Mouse (Mus musculus): ENCODE results near the gene Polr2f. TPM values are rescaled to one million over a fixed set of nuclear protein-coding genes. Genes with fewer than 3 reads are reported as not detected.

Polr2f gene
- polyA plus RNA-seq, 1 experiment, result 20.3 TPM

DNA sequence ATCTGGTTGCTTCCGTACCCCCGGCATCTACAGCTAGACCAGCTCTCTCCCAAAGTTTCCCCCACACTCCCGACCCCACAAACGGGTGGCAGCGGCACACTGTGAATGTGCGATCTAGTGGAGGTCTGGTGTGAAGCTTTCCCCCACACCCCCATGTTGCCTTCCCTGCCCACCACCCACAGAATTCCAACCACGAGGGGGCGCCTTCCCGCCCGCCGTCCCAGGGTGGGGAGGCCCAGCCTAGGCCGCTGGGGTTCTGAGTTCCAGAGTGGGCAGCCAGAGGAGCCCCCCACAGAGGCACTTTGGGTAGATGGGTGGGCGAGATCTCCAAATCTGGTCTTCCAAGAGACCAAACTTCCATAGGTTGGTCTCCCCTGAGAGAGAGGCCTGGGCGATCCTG lies 22.0 kb downstream of the Polr2f start:
- Histone ChIP-seq H3K4me1 (ENCODE audit: control insufficient read depth, insufficient read depth, insufficient read length) (no peaks in the 10 kb centered on the region), H3K4me3 (ENCODE audit: extremely low read depth, insufficient read depth, insufficient read length) (no peak overlapping the region), H3K27me3 (ENCODE audit: control insufficient read depth, insufficient read depth, low read length) (peaks cover 14% of the 10 kb centered on the region), H3K27ac (ENCODE audit: insufficient read depth, low read length) (no peak overlapping the region), H3K36me3 (ENCODE audit: control insufficient read depth, insufficient read depth, low read length) (no peaks in the 10 kb centered on the region)
- TF ChIP-seq POLR2A (IDR thresholded peaks at IDR 0.05; ENCODE audit: low read depth, low read length) (no peak), CTCF (IDR thresholded peaks at IDR 0.05; ENCODE audit: extremely low read depth, insufficient read depth, insufficient read length, insufficient replicate concordance) (no peak)
- no peak for DNase-seq (ENCODE audit: low read depth in 1 of 2, low spot score in 2 of 2)
- WGBS, result 49% methylated on average over 14 of the region's 14 CpGs

DNA sequence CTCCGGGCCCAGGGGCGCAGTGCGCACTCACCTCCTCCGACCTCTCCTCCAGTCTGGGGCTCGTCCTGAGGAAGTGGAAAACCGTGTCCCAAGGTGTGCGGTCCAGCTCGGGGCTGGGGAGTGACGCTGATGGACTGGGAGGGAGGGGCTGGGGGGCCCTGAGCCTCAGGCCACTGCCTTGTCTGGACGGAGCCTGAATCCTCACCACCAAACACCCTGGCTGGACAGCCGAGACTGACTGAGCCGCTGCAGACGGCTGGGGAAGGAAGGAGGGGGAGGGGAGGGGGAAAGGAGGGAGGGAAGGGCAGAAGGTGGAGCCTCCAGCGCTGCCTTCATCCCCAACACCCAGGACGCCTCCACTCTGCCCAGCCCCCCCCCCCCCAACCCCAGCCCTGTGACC lies 23.4 kb downstream of the Polr2f start:
- H3K4me1 ChIP-seq (ENCODE audit: control insufficient read depth, insufficient read depth, insufficient read length), result no peaks in the 10 kb centered on the region
- no peak overlapping the region for H3K27ac ChIP-seq (ENCODE audit: insufficient read depth, low read length)
- 10% methylated on average over 15 of the region's 15 CpGs for WGBS
- H3K27me3 ChIP-seq (ENCODE audit: control insufficient read depth, insufficient read depth, low read length), result peaks cover 14% of the 10 kb centered on the region
- DNase-seq (ENCODE audit: low read depth in 1 of 2, low spot score in 2 of 2), result no peak
- no peak overlapping the region for H3K4me3 ChIP-seq (ENCODE audit: extremely low read depth, insufficient read depth, insufficient read length)
- TF ChIP-seq CTCF (IDR thresholded peaks at IDR 0.05; ENCODE audit: extremely low read depth, insufficient read depth, insufficient read length, insufficient replicate concordance) (no peak), POLR2A (IDR thresholded peaks at IDR 0.05; ENCODE audit: low read depth, low read length) (no peak)
- no peaks in the 10 kb centered on the region for H3K36me3 ChIP-seq (ENCODE audit: control insufficient read depth, insufficient read depth, low read length)

DNA sequence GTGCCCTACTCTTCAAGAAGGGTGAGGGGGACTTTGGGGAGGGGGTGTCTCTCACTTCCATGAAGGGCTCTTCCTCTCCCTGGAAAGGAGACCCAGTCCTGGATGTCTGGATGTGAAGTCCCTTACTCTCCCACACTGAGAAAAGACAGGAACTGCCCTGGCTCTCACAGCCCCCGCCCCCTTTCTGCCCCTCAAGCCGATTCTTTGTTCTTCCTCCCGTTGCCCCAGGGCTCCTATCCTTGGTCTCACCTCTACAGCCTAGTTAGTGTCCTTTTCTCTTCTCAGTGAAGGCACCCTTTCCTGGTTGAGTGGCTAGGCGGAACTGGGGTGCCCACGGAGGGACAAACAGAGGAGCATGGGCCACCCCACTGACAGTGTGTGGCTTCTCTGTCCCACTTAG lies 24.3 kb downstream of the Polr2f start, which contains the start of gene Sox10:
Gene Sox10, minus strand, starts transcription at position 101 of the 400 bp plus-strand sequence.
- 70% methylated on average over 5 of the region's 5 CpGs for WGBS
- Histone ChIP-seq H3K27me3 (ENCODE audit: control insufficient read depth, insufficient read depth, low read length) (peaks cover 14% of the 10 kb centered on the region), H3K4me3 (ENCODE audit: extremely low read depth, insufficient read depth, insufficient read length) (no peak within 1 kb of the TSS), H3K4me1 (ENCODE audit: control insufficient read depth, insufficient read depth, insufficient read length) (no peaks in the 10 kb centered on the region), H3K36me3 (ENCODE audit: control insufficient read depth, insufficient read depth, low read length) (no peaks in the 10 kb centered on the region), H3K27ac (ENCODE audit: insufficient read depth, low read length) (no peak within 1 kb of the TSS)
- TF ChIP-seq POLR2A (IDR thresholded peaks at IDR 0.05; ENCODE audit: low read depth, low read length), result no peak
- TF ChIP-seq CTCF (IDR thresholded peaks at IDR 0.05; ENCODE audit: extremely low read depth, insufficient read depth, insufficient read length, insufficient replicate concordance), result no peak
- no peak for DNase-seq (ENCODE audit: low read depth in 1 of 2, low spot score in 2 of 2)

DNA sequence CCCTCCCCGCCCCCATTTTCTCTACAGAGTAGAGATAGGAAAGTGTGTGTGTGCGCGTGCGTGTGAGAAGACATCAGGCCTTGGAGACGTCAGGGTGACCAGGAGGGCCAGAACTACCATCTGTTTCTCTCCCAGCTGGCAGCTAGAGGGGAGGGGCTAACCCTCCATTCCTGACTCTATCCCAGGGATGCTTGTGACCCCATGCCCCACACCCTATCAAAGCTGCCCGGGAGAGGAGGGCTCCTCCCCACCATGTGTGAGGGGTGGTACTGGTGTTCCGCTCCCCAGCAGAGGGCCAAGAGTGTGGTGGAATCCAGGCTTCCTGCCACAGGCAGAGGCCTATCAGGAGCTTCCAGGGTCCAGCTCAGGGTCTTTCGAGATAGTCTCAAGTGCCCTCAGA lies 25.9 kb downstream of the Polr2f start:
- Histone ChIP-seq H3K4me3 (ENCODE audit: extremely low read depth, insufficient read depth, insufficient read length) (no peak overlapping the region), H3K27me3 (ENCODE audit: control insufficient read depth, insufficient read depth, low read length) (peaks cover 14% of the 10 kb centered on the region), H3K4me1 (ENCODE audit: control insufficient read depth, insufficient read depth, insufficient read length) (no peaks in the 10 kb centered on the region), H3K27ac (ENCODE audit: insufficient read depth, low read length) (no peak overlapping the region), H3K36me3 (ENCODE audit: control insufficient read depth, insufficient read depth, low read length) (no peaks in the 10 kb centered on the region)
- no peak for TF ChIP-seq POLR2A (IDR thresholded peaks at IDR 0.05; ENCODE audit: low read depth, low read length)
- no peak for DNase-seq (ENCODE audit: low read depth in 1 of 2, low spot score in 2 of 2)
- WGBS, result 75% methylated on average over 8 of the region's 8 CpGs

DNA sequence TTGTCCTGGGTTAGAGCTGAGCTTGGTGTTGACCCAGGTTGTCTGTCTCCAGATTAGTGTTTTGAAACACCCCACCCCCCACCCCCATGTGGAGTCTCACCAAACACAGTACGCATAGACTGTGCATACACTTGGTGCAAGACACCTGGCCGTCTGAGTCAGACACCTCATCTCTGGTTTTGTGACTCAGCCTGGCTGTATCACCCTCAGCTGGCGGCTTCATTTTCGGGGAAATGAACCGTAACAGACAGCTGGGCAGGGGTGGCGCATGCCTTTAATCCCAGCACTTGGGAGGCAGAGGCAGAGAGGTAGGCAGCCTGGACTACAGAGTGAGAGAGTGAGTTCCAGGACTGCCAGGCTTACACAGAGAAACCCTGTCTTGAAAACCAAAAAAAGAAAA lies 36.1 kb downstream of the Polr2f start:
- H3K36me3 ChIP-seq (ENCODE audit: control insufficient read depth, insufficient read depth, low read length), result no peaks in the 10 kb centered on the region
- TF ChIP-seq POLR2A (IDR thresholded peaks at IDR 0.05; ENCODE audit: low read depth, low read length), result no peak
- no peak for TF ChIP-seq CTCF (IDR thresholded peaks at IDR 0.05; ENCODE audit: extremely low read depth, insufficient read depth, insufficient read length, insufficient replicate concordance)
- H3K27ac ChIP-seq (ENCODE audit: insufficient read depth, low read length), result no peak overlapping the region
- DNase-seq (ENCODE audit: low read depth in 1 of 2, low spot score in 2 of 2), result no peak
- 53% methylated on average over 6 of the region's 6 CpGs for WGBS
- no peaks in the 10 kb centered on the region for H3K27me3 ChIP-seq (ENCODE audit: control insufficient read depth, insufficient read depth, low read length)
- H3K4me1 ChIP-seq (ENCODE audit: control insufficient read depth, insufficient read depth, insufficient read length), result no peaks in the 10 kb centered on the region
- no peak overlapping the region for H3K4me3 ChIP-seq (ENCODE audit: extremely low read depth, insufficient read depth, insufficient read length)

DNA sequence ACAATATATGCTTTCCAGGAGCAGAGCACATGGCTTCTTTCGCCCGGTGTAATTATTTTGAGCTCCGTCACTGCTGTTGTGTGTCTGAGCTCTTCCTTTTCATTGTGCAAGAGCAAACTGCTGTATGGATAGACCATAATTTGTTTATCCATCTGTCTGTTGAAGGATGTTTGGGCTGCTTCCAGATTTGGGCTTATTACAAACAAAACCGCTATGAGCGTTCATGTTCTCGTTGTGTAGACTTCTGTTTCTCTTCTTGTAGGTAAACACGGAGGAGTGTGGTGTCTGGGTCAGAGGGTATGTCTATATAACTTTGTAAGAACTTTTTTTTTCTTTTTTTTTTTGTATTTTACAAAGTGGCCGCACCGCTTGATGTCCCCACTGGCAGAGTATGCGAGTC lies 44.4 kb downstream of the Polr2f start:
- no peaks in the 10 kb centered on the region for H3K27me3 ChIP-seq (ENCODE audit: control insufficient read depth, insufficient read depth, low read length)
- no peaks in the 10 kb centered on the region for H3K36me3 ChIP-seq (ENCODE audit: control insufficient read depth, insufficient read depth, low read length)
- H3K4me3 ChIP-seq (ENCODE audit: extremely low read depth, insufficient read depth, insufficient read length), result no peak overlapping the region
- WGBS, result 92% methylated on average over 10 of the region's 10 CpGs
- no peak overlapping the region for H3K27ac ChIP-seq (ENCODE audit: insufficient read depth, low read length)
- no peak for DNase-seq (ENCODE audit: low read depth in 1 of 2, low spot score in 2 of 2)
- H3K4me1 ChIP-seq (ENCODE audit: control insufficient read depth, insufficient read depth, insufficient read length), result no peaks in the 10 kb centered on the region
- TF ChIP-seq POLR2A (IDR thresholded peaks at IDR 0.05; ENCODE audit: low read depth, low read length) (no peak), CTCF (IDR thresholded peaks at IDR 0.05; ENCODE audit: extremely low read depth, insufficient read depth, insufficient read length, insufficient replicate concordance) (no peak)

DNA sequence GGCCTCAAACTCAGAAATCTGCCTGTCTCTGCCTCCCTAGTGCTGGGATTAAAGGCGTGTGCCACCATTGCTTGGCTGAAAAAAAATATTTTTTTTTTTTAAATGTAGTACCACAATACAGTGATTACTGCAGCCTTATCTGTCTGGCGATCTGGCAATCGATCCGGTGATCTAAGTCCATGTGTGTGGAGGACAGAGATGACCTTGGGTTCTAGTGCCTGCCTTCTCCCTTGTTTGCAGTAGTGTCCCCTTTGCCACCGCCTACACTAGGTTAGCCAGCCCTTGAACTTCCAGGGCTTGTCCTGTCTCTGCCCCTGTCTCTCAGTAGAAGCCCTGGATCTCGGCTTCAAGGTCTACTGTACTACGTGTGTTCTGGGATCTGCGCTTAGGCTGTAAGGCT lies 47.0 kb downstream of the Polr2f start:
- 89% methylated on average over 8 of the region's 8 CpGs for WGBS
- no peak for DNase-seq (ENCODE audit: low read depth in 1 of 2, low spot score in 2 of 2)
- TF ChIP-seq POLR2A (IDR thresholded peaks at IDR 0.05; ENCODE audit: low read depth, low read length), result no peak
- no peak for TF ChIP-seq CTCF (IDR thresholded peaks at IDR 0.05; ENCODE audit: extremely low read depth, insufficient read depth, insufficient read length, insufficient replicate concordance)
- Histone ChIP-seq H3K27me3 (ENCODE audit: control insufficient read depth, insufficient read depth, low read length) (no peaks in the 10 kb centered on the region), H3K36me3 (ENCODE audit: control insufficient read depth, insufficient read depth, low read length) (no peaks in the 10 kb centered on the region), H3K27ac (ENCODE audit: insufficient read depth, low read length) (no peak overlapping the region), H3K4me3 (ENCODE audit: extremely low read depth, insufficient read depth, insufficient read length) (no peak overlapping the region), H3K4me1 (ENCODE audit: control insufficient read depth, insufficient read depth, insufficient read length) (no peaks in the 10 kb centered on the region)

Measured in spleen, adult 2 months (tissue).